Mouse (Mus musculus): ENCODE data around the gene Dixdc1. TPM values are rescaled to one million over a fixed set of nuclear protein-coding genes. Genes with fewer than 3 reads are reported as not detected.

Dixdc1 gene
- polyA plus RNA-seq, 1 experiment, result 11.1 TPM

- no peaks in the 10 kb centered on the region for H3K27me3 ChIP-seq (ENCODE audit: control insufficient read depth, insufficient read depth, low read length, poor library complexity, severe bottlenecking)
- H3K4me1 ChIP-seq (ENCODE audit: control insufficient read depth, insufficient read depth, low read length), result no peaks in the 10 kb centered on the region
- TF ChIP-seq CTCF (IDR thresholded peaks at IDR 0.05; ENCODE audit: low read depth, low read length) (no peak), EP300 (IDR thresholded peaks at IDR 0.05; ENCODE audit: insufficient read depth, low read depth, low read length) (no peak), POLR2A (IDR thresholded peaks at IDR 0.05; ENCODE audit: insufficient read depth, low read length) (no peak)
- H3K9ac ChIP-seq (ENCODE audit: low read depth, poor library complexity, severe bottlenecking), result peak overlapping the region; percentile 92
- no peak overlapping the region for H3K27ac ChIP-seq (ENCODE audit: insufficient read depth, low read length)
- peak overlapping the region; percentile 94 for H3K4me3 ChIP-seq (ENCODE audit: low read depth, low read length)
- no peaks in the 10 kb centered on the region for H3K9me3 ChIP-seq (replicated peaks; ENCODE audit: control insufficient read depth, insufficient read depth, low read length, poor library complexity, severe bottlenecking)
- H3K36me3 ChIP-seq (ENCODE audit: control insufficient read depth, insufficient read depth, low read length, poor library complexity, severe bottlenecking), result peaks cover 35% of the 10 kb centered on the region
These were observed 123.2 kb downstream of the Dixdc1 start for GRCm38 (mm10) chr9:50616161-50616560.

Other genes with a start within 250 kb of the Dixdc1 start
- 22.7 and 30.9 TPM in 2 replicates for gene Plet1, start 245.0 kb downstream of the Dixdc1 start, polyA plus RNA-seq (2011; ENCODE audit: insufficient read depth, insufficient read length, low read depth, missing spikeins)
- 34.3 and 34.4 TPM in 2 replicates for gene Pts, start 210.8 kb downstream of the Dixdc1 start, polyA plus RNA-seq (2011; ENCODE audit: insufficient read depth, insufficient read length, low read depth, missing spikeins)
- 1.2 and 2.1 TPM in 2 replicates for gene Il18, start 184.7 kb downstream of the Dixdc1 start, polyA plus RNA-seq (2011; ENCODE audit: insufficient read depth, insufficient read length, low read depth, missing spikeins)
- not detected in 2 replicates for gene Bco2, start 184.3 kb downstream of the Dixdc1 start, polyA plus RNA-seq (2011; ENCODE audit: insufficient read depth, insufficient read length, low read depth, missing spikeins)
- not detected in 2 replicates for gene Tex12, start 178.2 kb downstream of the Dixdc1 start, polyA plus RNA-seq (2011; ENCODE audit: insufficient read depth, insufficient read length, low read depth, missing spikeins)
- gene Sdhd, start 135.7 kb downstream of the Dixdc1 start, polyA plus RNA-seq (2011; ENCODE audit: insufficient read depth, insufficient read length, low read depth, missing spikeins), result 145 and 156 TPM in 2 replicates
- gene Timm8b, start 135.6 kb downstream of the Dixdc1 start, polyA plus RNA-seq (2011; ENCODE audit: insufficient read depth, insufficient read length, low read depth, missing spikeins), result 119 and 145 TPM in 2 replicates
- gene Pih1d2, start 122.2 kb downstream of the Dixdc1 start, polyA plus RNA-seq (2011; ENCODE audit: insufficient read depth, insufficient read length, low read depth, missing spikeins), result 5.6 and 7.3 TPM in 2 replicates
- gene Nkapd1, start 122.1 kb downstream of the Dixdc1 start, polyA plus RNA-seq (2011; ENCODE audit: insufficient read depth, insufficient read length, low read depth, missing spikeins), result 40.4 and 46.9 TPM in 2 replicates
- 68.3 and 68.4 TPM in 2 replicates for gene Dlat, start 79.7 kb downstream of the Dixdc1 start, polyA plus RNA-seq (2011; ENCODE audit: insufficient read depth, insufficient read length, low read depth, missing spikeins)
- gene 2310030G06Rik, start 7.0 kb upstream of the Dixdc1 start, polyA plus RNA-seq (2011; ENCODE audit: insufficient read depth, insufficient read length, low read depth, missing spikeins), result 23.7 and 31.2 TPM in 2 replicates
- gene Cryab, start 11.8 kb upstream of the Dixdc1 start, polyA plus RNA-seq (2011; ENCODE audit: insufficient read depth, insufficient read length, low read depth, missing spikeins), result 125 and 126 TPM in 2 replicates
- 22.3 and 22.7 TPM in 2 replicates for gene Hspb2, start 12.8 kb upstream of the Dixdc1 start, polyA plus RNA-seq (2011; ENCODE audit: insufficient read depth, insufficient read length, low read depth, missing spikeins)
- 8.5 and 9.0 TPM in 2 replicates for gene Fdxacb1, start 28.7 kb upstream of the Dixdc1 start, polyA plus RNA-seq (2011; ENCODE audit: insufficient read depth, insufficient read length, low read depth, missing spikeins)
- 23.5 and 30.3 TPM in 2 replicates for gene Alg9, start 35.5 kb upstream of the Dixdc1 start, polyA plus RNA-seq (2011; ENCODE audit: insufficient read depth, insufficient read length, low read depth, missing spikeins)
- gene 1110032A03Rik, start 36.0 kb upstream of the Dixdc1 start, polyA plus RNA-seq (2011; ENCODE audit: insufficient read depth, insufficient read length, low read depth, missing spikeins), result 12.4 and 13.1 TPM in 2 replicates
- 56.4 and 61.9 TPM in 2 replicates for gene Ppp2r1b, start 105.8 kb upstream of the Dixdc1 start, polyA plus RNA-seq (2011; ENCODE audit: insufficient read depth, insufficient read length, low read depth, missing spikeins)